Mouse (Mus musculus) adrenal gland, postnatal 25 days (tissue): ENCODE measurements around the gene Irf2. TPM values are rescaled to one million over a fixed set of nuclear protein-coding genes. Genes with fewer than 3 reads are reported as not detected.

Experiments used
- DNase-seq: peaks from one replicate; pipeline ENCODE4 v3.0.0; 2021; ENCODE audit warnings: mixed read lengths
- total RNA-seq: library from RNA; stranded (reverse); gene quantifications from 2 replicates; pipeline ENCODE4 v1.2.3, GENCODE M21; 2021

Gene Irf2
- total RNA-seq, 1 experiment from 2014 or later = 72.7 TPM

DNA sequence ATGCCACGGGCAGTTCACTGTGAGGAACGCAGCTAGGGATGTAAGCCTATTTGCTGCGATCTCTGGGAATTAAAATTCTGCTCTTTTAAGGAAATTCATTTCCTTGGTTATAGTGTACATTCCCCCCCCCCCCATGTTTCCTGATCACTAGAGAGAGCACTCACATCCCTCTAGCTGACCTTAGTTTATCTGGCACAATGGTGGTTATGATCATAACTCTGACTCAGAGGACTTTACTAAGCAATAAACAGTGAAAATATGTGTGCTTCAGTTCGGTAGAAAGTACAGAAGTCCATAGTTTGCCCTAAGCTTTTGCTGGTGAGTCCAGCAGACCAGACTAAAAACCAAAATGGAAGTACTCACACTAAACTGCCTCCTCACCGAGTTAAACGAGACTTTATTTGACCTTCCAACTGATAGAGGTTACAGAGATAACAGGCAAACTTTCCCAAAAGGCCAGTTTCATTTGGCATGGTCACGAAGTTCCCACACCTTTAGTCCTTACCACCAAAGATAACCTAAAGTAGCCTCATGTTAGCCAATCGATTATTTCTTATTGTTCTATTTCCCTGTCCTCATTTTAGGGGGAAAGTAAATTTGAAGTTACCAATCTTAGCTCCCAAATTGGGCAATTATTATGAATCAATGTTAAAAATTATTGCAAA lies 142.4 kb downstream of the Irf2 start:
- DNase-seq = no peak

DNA sequence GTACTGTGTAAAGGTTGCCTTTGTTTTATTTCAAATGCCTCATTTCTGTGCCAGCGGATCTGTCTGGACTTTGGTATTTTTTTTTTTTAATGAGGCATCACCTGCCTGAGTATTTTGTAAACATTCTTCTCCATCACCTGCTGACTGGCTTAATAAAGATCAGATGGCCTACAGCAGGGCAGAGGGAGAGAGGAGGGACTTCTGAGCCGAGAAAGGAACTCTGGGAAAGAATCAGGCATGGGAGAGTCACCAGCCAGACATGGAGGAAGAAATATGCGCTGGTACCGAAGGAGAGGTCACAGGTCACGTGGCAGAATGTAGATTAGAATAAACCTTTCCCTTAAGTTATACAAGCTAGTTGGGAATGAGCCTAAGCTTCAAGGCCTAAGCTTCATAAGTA lies 143.2 kb downstream of the Irf2 start:
- no peak for DNase-seq

DNA sequence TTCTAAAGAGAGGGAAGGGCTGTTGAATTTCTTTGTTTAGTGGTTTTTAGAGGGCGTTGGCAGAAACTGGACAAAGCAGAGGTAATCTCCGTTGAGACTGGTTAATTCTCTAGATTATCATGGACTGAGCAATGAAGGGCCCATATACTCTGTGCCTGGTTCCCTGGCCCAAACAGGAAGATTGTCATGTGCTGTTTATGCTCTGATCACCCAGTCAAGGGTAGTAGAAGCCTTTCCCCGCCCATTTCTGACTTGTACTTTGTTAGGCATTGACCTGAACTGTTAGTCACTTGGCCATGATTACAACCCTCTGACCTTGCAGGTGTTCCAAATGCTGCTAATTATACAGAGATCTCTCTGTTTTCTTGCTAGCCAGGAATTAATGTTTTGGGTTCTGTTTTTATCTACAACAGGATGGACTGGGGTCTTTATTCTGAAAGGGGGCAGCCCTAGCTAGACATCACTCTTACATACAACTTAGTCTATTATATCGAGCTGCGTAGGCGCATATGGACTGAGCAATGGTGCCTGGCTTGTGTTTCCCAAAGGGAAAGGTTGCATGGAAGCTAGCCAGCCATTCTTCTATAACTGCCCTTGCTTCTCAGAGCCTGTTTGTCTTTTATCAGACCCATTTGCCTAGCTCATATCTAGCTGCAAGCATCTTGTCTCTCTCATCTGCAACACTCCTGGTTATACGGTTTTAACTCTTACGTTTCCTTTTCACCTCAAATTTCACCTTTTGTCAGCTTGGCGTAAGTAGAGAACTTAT lies 143.9 kb downstream of the Irf2 start:
- no peak for DNase-seq

DNA sequence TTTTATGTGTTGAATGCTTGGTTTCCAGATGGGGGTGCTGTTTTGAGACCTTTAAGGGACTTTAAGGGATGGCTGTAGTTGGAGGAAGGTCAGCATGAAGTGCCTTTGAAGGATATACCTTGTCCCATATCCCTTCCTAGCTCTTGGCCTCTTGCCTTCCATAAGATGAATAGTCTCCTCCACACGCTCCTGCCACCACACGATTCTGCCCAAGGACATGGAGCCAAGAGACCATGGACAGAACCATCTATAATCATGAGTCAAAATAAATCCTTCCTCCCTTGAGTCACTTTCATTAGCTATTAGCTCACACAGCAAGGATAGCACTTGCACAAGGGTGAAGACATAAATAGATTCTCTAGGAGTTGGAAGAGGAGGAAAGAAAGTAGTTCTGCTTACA lies 146.3 kb downstream of the Irf2 start:
- DNase-seq = no peak

DNA sequence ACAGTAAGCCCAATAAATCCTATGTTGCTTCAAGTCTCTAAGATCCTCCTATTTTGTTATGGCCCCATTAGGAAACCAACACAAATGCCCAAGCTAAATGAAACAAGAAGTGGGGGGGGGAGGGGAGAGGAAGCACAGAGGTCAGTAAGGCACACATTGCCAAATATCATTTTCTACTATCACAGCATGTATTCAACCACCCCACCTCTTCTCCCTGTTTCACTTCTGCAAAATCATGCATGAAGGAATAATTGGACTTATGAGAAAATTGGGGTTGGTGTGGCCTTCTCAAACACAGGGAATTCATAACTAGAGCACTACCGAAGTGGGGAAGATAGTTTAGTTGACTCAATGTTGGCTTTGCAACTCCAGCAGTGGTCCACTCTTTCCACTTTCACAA lies 146.7 kb downstream of the Irf2 start:
- DNase-seq = no peak

DNA sequence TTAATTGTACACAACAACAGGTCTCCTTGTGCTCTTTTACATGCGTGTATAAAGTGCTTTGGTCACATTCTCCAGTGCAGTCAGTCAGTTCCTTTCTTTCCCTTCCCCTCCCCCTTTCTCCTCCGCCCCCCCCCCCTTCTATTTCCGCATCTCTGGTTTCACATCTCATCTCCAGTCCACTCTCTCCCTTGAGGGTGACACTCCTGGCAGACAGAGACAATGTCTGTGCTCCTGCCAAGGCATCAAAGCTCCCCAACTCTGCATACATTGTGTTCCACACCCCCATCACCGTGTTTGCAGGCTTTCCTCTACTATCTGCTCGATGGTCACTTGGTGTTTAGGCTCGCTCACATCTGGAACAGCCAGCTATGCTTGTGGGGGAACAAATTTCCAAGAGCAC lies 147.9 kb downstream of the Irf2 start:
- DNase-seq = no peak

DNA sequence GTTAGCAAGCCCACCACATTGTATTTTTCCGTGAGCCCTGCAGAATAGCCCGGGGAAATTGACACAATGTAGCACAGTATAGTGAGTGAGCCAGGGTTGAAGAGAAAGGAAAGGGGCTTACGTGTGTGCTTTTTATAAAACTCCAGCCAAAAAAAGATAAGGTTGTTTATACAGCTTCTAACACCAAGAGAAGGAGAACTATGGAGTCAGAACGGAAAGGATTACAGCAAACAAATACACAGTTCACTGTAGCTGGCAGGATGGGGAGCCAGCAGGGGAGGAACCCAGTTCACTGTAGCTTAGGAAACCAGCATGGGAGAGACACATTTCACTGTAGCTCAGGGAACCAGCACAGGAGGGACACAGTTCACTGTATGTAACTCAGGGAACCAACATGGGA lies 149.0 kb downstream of the Irf2 start:
- no peak for DNase-seq

DNA sequence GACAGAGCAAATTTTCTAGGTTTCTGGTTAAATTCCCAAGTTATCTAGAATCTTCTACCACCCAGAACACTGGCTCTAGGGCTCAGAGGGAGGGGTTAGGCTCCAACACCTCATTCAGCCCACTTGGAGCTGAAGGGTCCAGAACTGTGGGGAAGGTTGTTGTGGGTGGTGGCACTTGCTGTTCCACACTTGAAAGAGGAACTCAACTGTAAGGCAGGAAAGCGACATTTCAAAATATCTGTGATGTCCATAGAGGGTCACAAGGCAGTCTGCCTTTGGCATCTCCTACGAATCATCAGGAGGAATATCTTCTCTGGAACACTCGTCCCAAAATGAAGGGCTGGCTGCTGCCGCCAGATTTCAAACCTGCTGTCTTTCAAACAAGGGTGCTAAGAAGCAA lies 150.7 kb downstream of the Irf2 start:
- DNase-seq = no peak

DNA sequence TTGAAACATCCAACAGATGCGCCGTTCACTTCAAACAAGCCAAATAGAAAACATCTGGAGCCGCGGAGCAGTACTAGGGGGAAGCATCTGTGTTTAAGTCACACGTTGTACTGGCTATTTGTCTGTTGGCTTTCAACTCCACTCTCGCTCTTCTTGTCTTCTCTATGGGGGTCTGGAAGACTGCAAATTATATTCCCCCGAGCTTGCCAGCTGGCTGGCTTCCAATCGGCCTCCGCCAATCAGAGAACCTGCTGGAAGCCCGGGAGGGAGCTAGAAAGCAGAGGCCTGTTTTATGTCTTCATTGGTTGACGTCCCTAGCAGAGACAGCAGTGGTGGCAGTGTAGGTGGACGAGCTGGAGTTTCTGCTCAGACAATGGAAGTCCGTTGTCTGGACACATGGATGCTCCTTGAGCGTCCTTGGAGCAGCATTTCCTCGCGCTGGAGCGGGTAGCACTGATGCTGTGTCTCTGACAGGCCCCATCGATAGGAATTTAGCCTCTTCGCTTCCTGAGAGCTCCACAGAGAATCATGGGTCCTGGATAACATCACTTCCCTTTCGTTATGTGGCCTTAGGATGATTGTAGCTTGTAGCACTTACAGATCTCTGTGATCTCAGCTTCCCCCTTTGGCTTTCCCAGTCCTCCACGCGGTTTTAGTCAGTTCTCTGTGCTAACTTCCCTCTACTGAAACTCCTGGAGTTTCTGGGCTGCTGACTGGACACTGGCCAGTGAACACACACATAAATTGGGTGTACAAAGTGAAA lies 153.2 kb downstream of the Irf2 start:
- DNase-seq = peak; percentile 43

DNA sequence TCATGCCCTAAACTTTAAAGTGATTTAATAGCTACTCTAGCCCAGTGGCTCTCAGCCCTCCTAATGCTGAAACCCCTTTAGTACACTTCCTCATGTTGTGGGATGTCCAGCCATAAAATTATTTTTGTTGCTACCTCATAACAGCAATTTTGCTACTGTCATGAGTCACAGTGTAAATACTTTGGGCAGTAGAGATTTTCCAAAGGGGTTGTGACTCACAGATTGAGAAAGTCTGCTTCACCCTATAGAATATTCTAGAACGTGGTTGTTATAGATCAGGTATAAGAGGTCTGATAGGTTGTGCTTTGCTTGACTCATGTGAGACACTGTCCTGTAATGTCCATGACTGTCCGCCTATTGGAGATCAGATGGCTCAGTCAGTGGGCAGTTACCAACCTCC lies 154.9 kb downstream of the Irf2 start:
- no peak for DNase-seq

DNA sequence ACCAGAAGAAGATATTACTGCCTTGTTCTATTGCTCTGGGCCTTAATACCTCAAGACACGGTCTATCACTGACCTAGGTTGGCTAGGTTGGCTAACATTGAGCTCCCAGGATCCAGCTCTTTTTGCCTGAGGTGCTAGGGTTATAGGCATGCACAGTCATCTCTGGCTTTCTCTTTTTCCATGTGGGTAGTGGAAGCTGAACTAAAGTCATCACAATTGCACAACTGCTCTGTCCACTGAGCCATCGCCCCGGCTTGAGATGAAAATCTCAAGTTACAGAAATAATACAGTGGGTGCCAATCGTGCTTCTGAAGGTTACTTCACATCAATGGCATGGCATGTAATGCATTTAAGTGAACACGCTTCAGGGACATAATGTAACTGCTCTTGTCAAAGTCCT lies 156.5 kb downstream of the Irf2 start:
- DNase-seq = no peak

DNA sequence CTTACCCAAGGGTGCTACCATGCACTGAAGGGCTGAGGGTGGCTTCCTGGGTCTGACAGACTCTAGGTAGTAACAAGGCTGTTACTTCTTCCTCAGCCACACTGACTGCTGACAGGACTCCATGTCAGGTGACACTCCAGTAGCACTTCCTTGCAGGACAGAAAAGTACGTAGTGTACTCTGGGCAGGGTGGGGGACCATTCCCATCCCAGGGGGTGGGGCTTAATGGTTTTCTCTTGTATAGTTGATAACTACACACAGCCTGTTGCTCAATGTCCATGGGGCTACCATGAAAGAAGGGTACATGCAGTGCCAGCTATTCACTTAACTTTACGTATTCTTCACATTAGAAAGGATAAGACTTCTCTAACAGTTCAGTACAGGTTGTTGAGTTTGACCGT lies 157.2 kb downstream of the Irf2 start:
- no peak for DNase-seq

Other genes starting within 250 kb of the Irf2 start
- 1.2 and 4.2 TPM in 2 replicates for gene Cenpu, start 187.7 kb upstream of the Irf2 start, total RNA-seq
- 12.4 and 18.9 TPM in 2 replicates for gene Primpol, start 122.5 kb upstream of the Irf2 start, total RNA-seq
- 22.6 and 28.9 TPM in 2 replicates for gene Casp3, start 122.4 kb upstream of the Irf2 start, total RNA-seq
- gene Enpp6, start 247.2 kb downstream of the Irf2 start, total RNA-seq = 2.6 and 5.8 TPM in 2 replicates